Mouse (Mus musculus): ENCODE measurements around the gene Rpl12. TPM values are rescaled to one million over a fixed set of nuclear protein-coding genes. Genes with fewer than 3 reads are reported as not detected.
A peak's percentile ranks its signal among the peaks of the same experiment; 100 is the strongest.

Gene Rpl12
- polyA plus RNA-seq, 1 experiment from 2014 or later: 192 TPM

GRCm38 (mm10) chr2:32962062-32962874 lies 909 bp downstream of the Rpl12 start:
- Histone ChIP-seq H3K4me3 (peak overlapping the region; percentile 97), H3K36me3 (replicated peaks) (peaks cover 34% of the 10 kb centered on the region), H3K9me3 (no peaks in the 10 kb centered on the region), H3K27ac (peak overlapping the region; percentile 97), H3K4me1 (peaks cover 58% of the 10 kb centered on the region), H3K27me3 (ENCODE audit: poor library complexity, severe bottlenecking) (no peaks in the 10 kb centered on the region)
- WGBS: under 1% methylated on average over 33 of the region's 33 CpGs
- peak; percentile 44 for DNase-seq (ENCODE audit: extremely low spot score, low spot score)

GRCm38 (mm10) chr2:32962875-32963220 lies 1.5 kb downstream of the Rpl12 start:
- peak overlapping the region; percentile 97 for H3K27ac ChIP-seq
- no peak for DNase-seq (ENCODE audit: extremely low spot score, low spot score)
- 12% methylated on average over 9 of the region's 9 CpGs for WGBS
- H3K27me3 ChIP-seq (ENCODE audit: poor library complexity, severe bottlenecking): no peaks in the 10 kb centered on the region
- no peaks in the 10 kb centered on the region for H3K9me3 ChIP-seq
- peaks cover 32% of the 10 kb centered on the region for H3K36me3 ChIP-seq (replicated peaks)
- H3K4me3 ChIP-seq: peak overlapping the region; percentile 97
- H3K4me1 ChIP-seq: peaks cover 64% of the 10 kb centered on the region

GRCm38 (mm10) chr2:32963544-32963943 lies 2.2 kb downstream of the Rpl12 start:
- Histone ChIP-seq H3K4me3 (peak overlapping the region; percentile 97), H3K4me1 (peaks cover 70% of the 10 kb centered on the region), H3K36me3 (replicated peaks) (peaks cover 32% of the 10 kb centered on the region), H3K9me3 (no peaks in the 10 kb centered on the region), H3K27ac (0 out of 2 replicates have a peak overlapping the region, but pooled peaks have one; percentile 97), H3K27me3 (ENCODE audit: poor library complexity, severe bottlenecking) (no peaks in the 10 kb centered on the region)
- no peak for DNase-seq (ENCODE audit: extremely low spot score, low spot score)
- 76% methylated on average over 4 of the region's 4 CpGs for WGBS

GRCm38 (mm10) chr2:32963981-32964380 lies 2.6 kb downstream of the Rpl12 start:
- Histone ChIP-seq H3K27me3 (ENCODE audit: poor library complexity, severe bottlenecking) (no peaks in the 10 kb centered on the region), H3K4me1 (peaks cover 70% of the 10 kb centered on the region), H3K36me3 (replicated peaks) (peaks cover 32% of the 10 kb centered on the region), H3K9me3 (no peaks in the 10 kb centered on the region), H3K27ac (no peak overlapping the region), H3K4me3 (peak overlapping the region; percentile 97)
- no peak for DNase-seq (ENCODE audit: extremely low spot score, low spot score)
- 77% methylated on average over 1 of the region's 1 CpGs for WGBS

GRCm38 (mm10) chr2:32964659-32965457 lies 3.5 kb downstream of the Rpl12 start:
- H3K27me3 ChIP-seq (ENCODE audit: poor library complexity, severe bottlenecking): no peaks in the 10 kb centered on the region
- H3K27ac ChIP-seq: no peak overlapping the region
- no peaks in the 10 kb centered on the region for H3K9me3 ChIP-seq
- peak overlapping the region; percentile 97 for H3K4me3 ChIP-seq
- peaks cover 32% of the 10 kb centered on the region for H3K36me3 ChIP-seq (replicated peaks)
- no peak for DNase-seq (ENCODE audit: extremely low spot score, low spot score)
- whole genome bisulfite sequencing: 25% methylated on average over 10 of the region's 10 CpGs
- H3K4me1 ChIP-seq: peaks cover 70% of the 10 kb centered on the region

- peaks cover 65% of the 10 kb centered on the region for H3K4me1 ChIP-seq
Observed at GRCm38 (mm10) chr2:32965511-32966183, 4.3 kb downstream of the Rpl12 start.

GRCm38 (mm10) chr2:32966184-32966688 lies 4.9 kb downstream of the Rpl12 start:
- no peaks in the 10 kb centered on the region for H3K27me3 ChIP-seq (ENCODE audit: poor library complexity, severe bottlenecking)
- peak overlapping the region; percentile 71 for H3K4me3 ChIP-seq
- WGBS: 12% methylated on average over 13 of the region's 13 CpGs
- H3K36me3 ChIP-seq (replicated peaks): peaks cover 32% of the 10 kb centered on the region
- H3K27ac ChIP-seq: peak overlapping the region; percentile 93
- H3K9me3 ChIP-seq: no peaks in the 10 kb centered on the region
- no peak for DNase-seq (ENCODE audit: extremely low spot score, low spot score)
- H3K4me1 ChIP-seq: peaks cover 65% of the 10 kb centered on the region

More at GRCm38 (mm10) chr2:32965511-32966183, 4.3 kb downstream of the Rpl12 start:
- DNase-seq (ENCODE audit: extremely low spot score, low spot score): no peak
- no peak overlapping the region for H3K27ac ChIP-seq
- H3K4me3 ChIP-seq: peak overlapping the region; percentile 71
- 20% methylated on average over 7 of the region's 7 CpGs for WGBS
- no peaks in the 10 kb centered on the region for H3K27me3 ChIP-seq (ENCODE audit: poor library complexity, severe bottlenecking)
- peaks cover 32% of the 10 kb centered on the region for H3K36me3 ChIP-seq (replicated peaks)
- H3K9me3 ChIP-seq: no peaks in the 10 kb centered on the region

- Histone ChIP-seq H3K36me3 (replicated peaks) (peaks cover 32% of the 10 kb centered on the region), H3K27me3 (ENCODE audit: poor library complexity, severe bottlenecking) (no peaks in the 10 kb centered on the region), H3K27ac (peak overlapping the region; percentile 93), H3K9me3 (no peaks in the 10 kb centered on the region), H3K4me3 (peak overlapping the region; percentile 71), H3K4me1 (peaks cover 64% of the 10 kb centered on the region)
- DNase-seq (ENCODE audit: extremely low spot score, low spot score): peak; percentile 81
- WGBS: 1% methylated on average over 55 of the region's 55 CpGs
Observed at GRCm38 (mm10) chr2:32966689-32967631, 5.6 kb downstream of the Rpl12 start.

GRCm38 (mm10) chr2:32968024-32968614 lies 6.8 kb downstream of the Rpl12 start:
- Histone ChIP-seq H3K27ac (0 out of 2 replicates have a peak overlapping the region, but pooled peaks have one; percentile 93), H3K36me3 (replicated peaks) (peaks cover 24% of the 10 kb centered on the region), H3K9me3 (no peaks in the 10 kb centered on the region), H3K4me1 (peaks cover 58% of the 10 kb centered on the region), H3K27me3 (ENCODE audit: poor library complexity, severe bottlenecking) (no peaks in the 10 kb centered on the region), H3K4me3 (peak overlapping the region; percentile 71; the same call in 1 of the 2 replicates)
- WGBS: 87% methylated on average over 9 of the region's 9 CpGs
- no peak for DNase-seq (ENCODE audit: extremely low spot score, low spot score)

- H3K4me3 ChIP-seq: no peak overlapping the region
- no peak overlapping the region for H3K27ac ChIP-seq
- no peaks in the 10 kb centered on the region for H3K27me3 ChIP-seq (ENCODE audit: poor library complexity, severe bottlenecking)
- 90% methylated on average over 8 of the region's 8 CpGs for WGBS
- no peak for DNase-seq (ENCODE audit: extremely low spot score, low spot score)
- peaks cover 45% of the 10 kb centered on the region for H3K4me1 ChIP-seq
- H3K36me3 ChIP-seq (replicated peaks): peaks cover 24% of the 10 kb centered on the region
- no peaks in the 10 kb centered on the region for H3K9me3 ChIP-seq
Observed at GRCm38 (mm10) chr2:32969326-32969725, 8.0 kb downstream of the Rpl12 start.

- Histone ChIP-seq H3K27ac (no peak overlapping the region), H3K4me3 (no peak overlapping the region)
- WGBS: 35% methylated on average over 9 of the region's 9 CpGs
Observed at GRCm38 (mm10) chr2:32971235-32971634, 9.9 kb downstream of the Rpl12 start.

More at GRCm38 (mm10) chr2:32971235-32971634, 9.9 kb downstream of the Rpl12 start:
- Histone ChIP-seq H3K9me3 (no peaks in the 10 kb centered on the region), H3K4me1 (peaks cover 32% of the 10 kb centered on the region), H3K27me3 (ENCODE audit: poor library complexity, severe bottlenecking) (no peaks in the 10 kb centered on the region), H3K36me3 (replicated peaks) (peaks cover 29% of the 10 kb centered on the region)
- DNase-seq (ENCODE audit: extremely low spot score, low spot score): no peak

Measured in forebrain, embryonic 10.5 days (tissue).